Mouse (Mus musculus) lung, embryonic 14.5 days (tissue): ENCODE results near the gene Gm8906. TPM values are rescaled to one million over a fixed set of nuclear protein-coding genes. Genes with fewer than 3 reads are reported as not detected.
"Not testable (repeated sequence)": the region's sequence is repeated elsewhere in the genome, so short reads cannot be mapped to it uniquely, and the experiment has no call there.

Experiments
- ATAC-seq: fragments of 200-750 bp; cut with Nextera tagmentation; 2 replicates; pipeline ENCODE4 v1.8.0; 2017; ENCODE audit warnings: mild to moderate bottlenecking, moderate TSS enrichment, moderate library complexity; ENCODE audit not compliant: insufficient read depth
- DNase-seq: peaks from one replicate; pipeline ENCODE4 v3.0.0-alpha.2; 2015
- H3K27ac ChIP-seq: fragments of 300-500 bp; sonication (generic); 2 replicates; pipeline ENCODE4 v1.5.1; 2014; ENCODE audit warnings: low read depth, mild to moderate bottlenecking, moderate library complexity
- H3K27me3 ChIP-seq: fragments of 300-500 bp; sonication (generic); 2 replicates; pipeline ENCODE4 v1.6.1; 2014; ENCODE audit warnings: low read length, control low read depth; ENCODE audit not compliant: insufficient read depth
- H3K36me3 ChIP-seq: fragments of 300-500 bp; sonication (generic); 2 replicates; pipeline ENCODE4 v1.6.1; 2014; ENCODE audit warnings: control low read depth; ENCODE audit not compliant: insufficient read depth
- H3K4me1 ChIP-seq: fragments of 300-500 bp; sonication (generic); 2 replicates; pipeline ENCODE4 v1.6.1; 2014; ENCODE audit warnings: antibody characterized with exemption, control low read depth; ENCODE audit not compliant: insufficient read depth
- H3K4me2 ChIP-seq: fragments of 300-500 bp; sonication (generic); 2 replicates; pipeline ENCODE4 v1.6.1; 2014; ENCODE audit warnings: mild to moderate bottlenecking
- H3K4me3 ChIP-seq: fragments of 300-500 bp; sonication (generic); 2 replicates; pipeline ENCODE4 v1.5.1; 2014; ENCODE audit warnings: low read depth, low read length
- H3K9ac ChIP-seq: fragments of 300-500 bp; sonication (generic); 2 replicates; pipeline ENCODE4 v1.6.1; 2014
- H3K9me3 ChIP-seq: fragments of 300-500 bp; sonication (generic); 2 replicates; pipeline ENCODE4 v1.6.1; 2016; ENCODE audit warnings: low read depth, low read length, control low read depth
- WGBS: fragments of 180-500 bp; shearing (Covaris S2); extraction: QIAGEN DNeasy Blood & Tissue Kit; methylation state at CpG from one replicate; pipeline ENCODE4 v1.1.7; 2014; 5-methylcytosine and 5-hydroxymethylcytosine counted together
- polyA plus RNA-seq: library from polyadenylated mRNA; unstranded; fragments of >200 nt; fragmentation: Nextera tagmentation; extraction: Ambion mirVana; gene quantifications from 2 replicates; pipeline ENCODE4 v1.2.1, GENCODE M21; 2014

Gm8906 gene
- not detected in 2 replicates for polyA plus RNA-seq

DNA sequence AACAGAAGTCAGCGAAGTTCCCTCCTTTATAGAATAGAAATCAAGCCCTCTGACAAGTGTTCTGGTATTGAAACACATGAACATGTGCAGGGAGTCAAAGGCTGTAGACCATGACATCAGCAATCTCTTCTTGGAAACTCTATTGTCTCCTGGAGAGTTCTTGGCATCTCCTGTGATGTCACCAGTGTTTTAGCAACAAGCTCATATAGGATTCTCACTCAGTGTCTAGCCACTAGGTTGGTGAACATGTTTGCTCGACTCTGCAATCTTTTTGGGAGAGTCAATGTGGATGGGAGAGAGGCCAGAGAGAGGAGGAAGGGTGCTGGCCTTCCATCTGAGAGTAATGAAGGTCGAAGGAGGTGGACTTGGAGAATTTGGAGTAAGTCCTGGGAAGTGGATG, at the start of gene Gm8906:
Gm8906 (plus strand) TSS at position 301 of the 400 bp plus-strand sequence.
- not testable (repeated sequence) for H3K27me3 ChIP-seq, H3K4me3 ChIP-seq, H3K9ac ChIP-seq, H3K9me3 ChIP-seq, DNase-seq, H3K4me1 ChIP-seq, ATAC-seq, H3K36me3 ChIP-seq, H3K4me2 ChIP-seq, H3K27ac ChIP-seq
- WGBS: 48% methylated on average over 2 of the region's 3 CpGs

Other genes with a start within 250 kb of the Gm8906 start
- not detected in 2 replicates for gene Gm8890, start 246.7 kb upstream of the Gm8906 start, polyA plus RNA-seq
- not detected in 2 replicates for gene Speer1, start 161.2 kb upstream of the Gm8906 start, polyA plus RNA-seq
- not detected in 2 replicates for gene Gm8897, start 86.3 kb upstream of the Gm8906 start, polyA plus RNA-seq
- not detected in 2 replicates for gene Gm6460, start 92.2 kb downstream of the Gm8906 start, polyA plus RNA-seq
- gene Gm8922, start 179.3 kb downstream of the Gm8906 start, polyA plus RNA-seq: not detected in 2 replicates